Mouse (Mus musculus) Muller cell, postnatal 12 days (primary cell): ENCODE results near the gene Ptges3l.
A peak's percentile ranks its signal among the peaks of the same experiment; 100 is the strongest.
"Not testable (repeated sequence)": the region's sequence is repeated elsewhere in the genome, so short reads cannot be mapped to it uniquely, and the experiment has no call there.

Source experiments
- DNase-seq: peaks from one replicate; pipeline ENCODE4 v3.0.0-alpha.2; 2015; ENCODE audit errors: inconsistent ontology term

Ptges3l gene

GRCm38 (mm10) chr11:101420148-101420547, 5.0 kb downstream of the Ptges3l start:
- no peak for DNase-seq

GRCm38 (mm10) chr11:101419610-101420009, 5.5 kb downstream of the Ptges3l start:
- DNase-seq: no peak

GRCm38 (mm10) chr11:101418991-101419390, 6.1 kb downstream of the Ptges3l start:
- no peak for DNase-seq

- peak; percentile 82 for DNase-seq
Observed at GRCm38 (mm10) chr11:101417101-101417855, 7.9 kb downstream of the Ptges3l start, which contains the start of gene Aarsd1. TSS of gene Aarsd1 (minus strand) at chr11:101417615.

- no peak for DNase-seq
Observed at GRCm38 (mm10) chr11:101416433-101417100, 8.6 kb downstream of the Ptges3l start.

GRCm38 (mm10) chr11:101415306-101415705, 9.8 kb downstream of the Ptges3l start:
- no peak for DNase-seq

GRCm38 (mm10) chr11:101395110-101395509, 30.0 kb downstream of the Ptges3l start:
- peak; percentile 77 for DNase-seq

GRCm38 (mm10) chr11:101381817-101382216, 43.3 kb downstream of the Ptges3l start:
- no peak for DNase-seq

GRCm38 (mm10) chr11:101378926-101379325, 46.2 kb downstream of the Ptges3l start:
- DNase-seq: no peak

- DNase-seq: not testable (repeated sequence)
Observed at GRCm38 (mm10) chr11:101378196-101378595, 46.9 kb downstream of the Ptges3l start.

GRCm38 (mm10) chr11:101374421-101374938, 50.7 kb downstream of the Ptges3l start:
- DNase-seq: no peak

- DNase-seq: no peak
Observed at GRCm38 (mm10) chr11:101370141-101370540, 55.0 kb downstream of the Ptges3l start.
